Mouse (Mus musculus): Measurements from ENCODE around the gene Tbx1. TPM values are rescaled to one million over a fixed set of nuclear protein-coding genes. Genes with fewer than 3 reads are reported as not detected.

Tbx1 gene
- polyA plus RNA-seq, 1 experiment from 2014 or later, result 1.4 TPM

GRCm38 (mm10) chr16:18619110-18619509 is 28.6 kb upstream of the Tbx1 start:
- Histone ChIP-seq H3K27ac (ENCODE audit: low read depth, low read length) (no peak overlapping the region), H3K9me3 (replicated peaks; ENCODE audit: control insufficient read depth, low read length) (no peaks in the 10 kb centered on the region), H3K4me3 (ENCODE audit: low read depth, low read length) (no peak overlapping the region), H3K4me2 (no peak overlapping the region), H3K27me3 (ENCODE audit: control insufficient read depth, insufficient read depth, low read length) (peaks cover 85% of the 10 kb centered on the region), H3K4me1 (ENCODE audit: control insufficient read depth, insufficient read depth, low read length) (peaks cover 21% of the 10 kb centered on the region), H3K36me3 (ENCODE audit: control insufficient read depth, insufficient read depth, low read length) (no peaks in the 10 kb centered on the region), H3K9ac (ENCODE audit: low read depth, low read length) (no peak overlapping the region)
- ATAC-seq (replicated peaks; ENCODE audit: insufficient number of reproducible peaks, low FRiP score, low TSS enrichment), result no peak
- 35% methylated on average over 4 of the region's 4 CpGs for WGBS (ENCODE audit: insufficient replicate concordance)

GRCm38 (mm10) chr16:18618297-18618696 is 27.8 kb upstream of the Tbx1 start:
- Histone ChIP-seq H3K9ac (ENCODE audit: low read depth, low read length) (no peak overlapping the region), H3K4me2 (no peak overlapping the region), H3K27me3 (ENCODE audit: control insufficient read depth, insufficient read depth, low read length) (peaks cover 76% of the 10 kb centered on the region), H3K4me1 (ENCODE audit: control insufficient read depth, insufficient read depth, low read length) (peaks cover 21% of the 10 kb centered on the region), H3K27ac (ENCODE audit: low read depth, low read length) (no peak overlapping the region), H3K36me3 (ENCODE audit: control insufficient read depth, insufficient read depth, low read length) (no peaks in the 10 kb centered on the region), H3K9me3 (replicated peaks; ENCODE audit: control insufficient read depth, low read length) (no peaks in the 10 kb centered on the region), H3K4me3 (ENCODE audit: low read depth, low read length) (no peak overlapping the region)
- no peak for ATAC-seq (replicated peaks; ENCODE audit: insufficient number of reproducible peaks, low FRiP score, low TSS enrichment)
- 62% methylated on average over 2 of the region's 2 CpGs for WGBS (ENCODE audit: insufficient replicate concordance)

GRCm38 (mm10) chr16:18617370-18618065 is 27.0 kb upstream of the Tbx1 start:
- no peaks in the 10 kb centered on the region for H3K36me3 ChIP-seq (ENCODE audit: control insufficient read depth, insufficient read depth, low read length)
- H3K27me3 ChIP-seq (ENCODE audit: control insufficient read depth, insufficient read depth, low read length), result peaks cover 71% of the 10 kb centered on the region
- H3K9ac ChIP-seq (ENCODE audit: low read depth, low read length), result no peak overlapping the region
- H3K4me3 ChIP-seq (ENCODE audit: low read depth, low read length), result peak overlapping the region; percentile 19; the same call in 1 of the 2 replicates
- no peaks in the 10 kb centered on the region for H3K9me3 ChIP-seq (replicated peaks; ENCODE audit: control insufficient read depth, low read length)
- no peak overlapping the region for H3K27ac ChIP-seq (ENCODE audit: low read depth, low read length)
- WGBS (ENCODE audit: insufficient replicate concordance), result under 1% methylated on average over 27 of the region's 27 CpGs
- H3K4me2 ChIP-seq, result peak overlapping the region; percentile 52
- ATAC-seq (replicated peaks; ENCODE audit: insufficient number of reproducible peaks, low FRiP score, low TSS enrichment), result no peak
- peaks cover 21% of the 10 kb centered on the region for H3K4me1 ChIP-seq (ENCODE audit: control insufficient read depth, insufficient read depth, low read length)

GRCm38 (mm10) chr16:18613301-18613700 is 22.8 kb upstream of the Tbx1 start:
- Histone ChIP-seq H3K4me1 (ENCODE audit: control insufficient read depth, insufficient read depth, low read length) (peaks cover 17% of the 10 kb centered on the region), H3K9ac (ENCODE audit: low read depth, low read length) (no peak overlapping the region), H3K36me3 (ENCODE audit: control insufficient read depth, insufficient read depth, low read length) (no peaks in the 10 kb centered on the region), H3K27ac (ENCODE audit: low read depth, low read length) (no peak overlapping the region), H3K9me3 (replicated peaks; ENCODE audit: control insufficient read depth, low read length) (no peaks in the 10 kb centered on the region), H3K27me3 (ENCODE audit: control insufficient read depth, insufficient read depth, low read length) (peaks cover 46% of the 10 kb centered on the region), H3K4me2 (no peak overlapping the region), H3K4me3 (ENCODE audit: low read depth, low read length) (no peak overlapping the region)
- ATAC-seq (replicated peaks; ENCODE audit: insufficient number of reproducible peaks, low FRiP score, low TSS enrichment), result no peak
- 71% methylated on average over 3 of the region's 3 CpGs for WGBS (ENCODE audit: insufficient replicate concordance)

- WGBS (ENCODE audit: insufficient replicate concordance), result 46% methylated on average over 13 of the region's 13 CpGs
- peak; percentile 53; the same call in 1 of the 2 replicates for ATAC-seq (replicated peaks; ENCODE audit: insufficient number of reproducible peaks, low FRiP score, low TSS enrichment)
Observed at GRCm38 (mm10) chr16:18611752-18612151, 21.3 kb upstream of the Tbx1 start.

GRCm38 (mm10) chr16:18609099-18609498 is 18.6 kb upstream of the Tbx1 start:
- Histone ChIP-seq H3K9me3 (replicated peaks; ENCODE audit: control insufficient read depth, low read length) (no peaks in the 10 kb centered on the region), H3K9ac (ENCODE audit: low read depth, low read length) (no peak overlapping the region), H3K27ac (ENCODE audit: low read depth, low read length) (no peak overlapping the region), H3K4me3 (ENCODE audit: low read depth, low read length) (no peak overlapping the region), H3K4me1 (ENCODE audit: control insufficient read depth, insufficient read depth, low read length) (peaks cover 18% of the 10 kb centered on the region), H3K27me3 (ENCODE audit: control insufficient read depth, insufficient read depth, low read length) (peaks cover 24% of the 10 kb centered on the region), H3K4me2 (no peak overlapping the region), H3K36me3 (ENCODE audit: control insufficient read depth, insufficient read depth, low read length) (no peaks in the 10 kb centered on the region)
- no peak for ATAC-seq (replicated peaks; ENCODE audit: insufficient number of reproducible peaks, low FRiP score, low TSS enrichment)
- WGBS (ENCODE audit: insufficient replicate concordance), result 50% methylated on average over 2 of the region's 2 CpGs

More at GRCm38 (mm10) chr16:18611752-18612151, 21.3 kb upstream of the Tbx1 start:
- Histone ChIP-seq H3K9me3 (replicated peaks; ENCODE audit: control insufficient read depth, low read length) (no peaks in the 10 kb centered on the region), H3K9ac (ENCODE audit: low read depth, low read length) (no peak overlapping the region), H3K4me3 (ENCODE audit: low read depth, low read length) (no peak overlapping the region), H3K4me2 (no peak overlapping the region), H3K27me3 (ENCODE audit: control insufficient read depth, insufficient read depth, low read length) (peaks cover 37% of the 10 kb centered on the region), H3K4me1 (ENCODE audit: control insufficient read depth, insufficient read depth, low read length) (peaks cover 13% of the 10 kb centered on the region), H3K36me3 (ENCODE audit: control insufficient read depth, insufficient read depth, low read length) (no peaks in the 10 kb centered on the region), H3K27ac (ENCODE audit: low read depth, low read length) (no peak overlapping the region)

GRCm38 (mm10) chr16:18608226-18608625 is 17.8 kb upstream of the Tbx1 start:
- Histone ChIP-seq H3K36me3 (ENCODE audit: control insufficient read depth, insufficient read depth, low read length) (no peaks in the 10 kb centered on the region), H3K9me3 (replicated peaks; ENCODE audit: control insufficient read depth, low read length) (no peaks in the 10 kb centered on the region), H3K27me3 (ENCODE audit: control insufficient read depth, insufficient read depth, low read length) (peaks cover 24% of the 10 kb centered on the region), H3K4me1 (ENCODE audit: control insufficient read depth, insufficient read depth, low read length) (peaks cover 24% of the 10 kb centered on the region), H3K4me3 (ENCODE audit: low read depth, low read length) (no peak overlapping the region), H3K4me2 (peak overlapping the region; percentile 22; the same call in 1 of the 2 replicates), H3K9ac (ENCODE audit: low read depth, low read length) (no peak overlapping the region), H3K27ac (ENCODE audit: low read depth, low read length) (no peak overlapping the region)
- no peak for ATAC-seq (replicated peaks; ENCODE audit: insufficient number of reproducible peaks, low FRiP score, low TSS enrichment)
- WGBS (ENCODE audit: insufficient replicate concordance), result 7% methylated on average over 11 of the region's 11 CpGs

- Histone ChIP-seq H3K36me3 (ENCODE audit: control insufficient read depth, insufficient read depth, low read length) (no peaks in the 10 kb centered on the region), H3K9me3 (replicated peaks; ENCODE audit: control insufficient read depth, low read length) (no peaks in the 10 kb centered on the region), H3K27me3 (ENCODE audit: control insufficient read depth, insufficient read depth, low read length) (peaks cover 22% of the 10 kb centered on the region), H3K4me1 (ENCODE audit: control insufficient read depth, insufficient read depth, low read length) (peaks cover 24% of the 10 kb centered on the region), H3K9ac (ENCODE audit: low read depth, low read length) (no peak overlapping the region), H3K27ac (ENCODE audit: low read depth, low read length) (no peak overlapping the region), H3K4me3 (ENCODE audit: low read depth, low read length) (no peak overlapping the region), H3K4me2 (no peak overlapping the region)
- 79% methylated on average over 5 of the region's 5 CpGs for WGBS (ENCODE audit: insufficient replicate concordance)
- no peak for ATAC-seq (replicated peaks; ENCODE audit: insufficient number of reproducible peaks, low FRiP score, low TSS enrichment)
Observed at GRCm38 (mm10) chr16:18605705-18606104, 15.2 kb upstream of the Tbx1 start.

GRCm38 (mm10) chr16:18604267-18604701 is 13.8 kb upstream of the Tbx1 start:
- WGBS (ENCODE audit: insufficient replicate concordance), result 41% methylated on average over 8 of the region's 8 CpGs
- H3K4me1 ChIP-seq (ENCODE audit: control insufficient read depth, insufficient read depth, low read length), result peaks cover 24% of the 10 kb centered on the region
- H3K4me3 ChIP-seq (ENCODE audit: low read depth, low read length), result no peak overlapping the region
- peaks cover 10% of the 10 kb centered on the region for H3K27me3 ChIP-seq (ENCODE audit: control insufficient read depth, insufficient read depth, low read length)
- no peaks in the 10 kb centered on the region for H3K36me3 ChIP-seq (ENCODE audit: control insufficient read depth, insufficient read depth, low read length)
- ATAC-seq (replicated peaks; ENCODE audit: insufficient number of reproducible peaks, low FRiP score, low TSS enrichment), result peak; percentile 25; the same call in 1 of the 2 replicates
- no peaks in the 10 kb centered on the region for H3K9me3 ChIP-seq (replicated peaks; ENCODE audit: control insufficient read depth, low read length)
- peak overlapping the region; percentile 50; the same call in 1 of the 2 replicates for H3K9ac ChIP-seq (ENCODE audit: low read depth, low read length)
- no peak overlapping the region for H3K4me2 ChIP-seq
- H3K27ac ChIP-seq (ENCODE audit: low read depth, low read length), result no peak overlapping the region
